Mouse (Mus musculus): ENCODE measurements around the gene Baz2b. TPM values are rescaled to one million over a fixed set of nuclear protein-coding genes. Genes with fewer than 3 reads are reported as not detected.

Gene Baz2b
- total RNA-seq, 2 experiments from 2014 or later = 64.2 to 67.9 TPM

- TF ChIP-seq CTCF (IDR thresholded peaks at IDR 0.05) = no peak
Measured at GRCm38 (mm10) chr2:60217620-60218019, 8.0 kb upstream of the Baz2b start.

GRCm38 (mm10) chr2:60216547-60217153 lies 7.0 kb upstream of the Baz2b start:
- no peak for TF ChIP-seq CTCF (IDR thresholded peaks at IDR 0.05)
- DNase-seq (ENCODE audit: extremely low spot score in 1 of 2, low spot score in 2 of 2) = no peak
- intact Hi-C loops (cut with DNase I) = loop anchor here (10.0 kb wide), 2 partner anchors 198 to 682 kb away; no protein-coding TSS in a partner anchor
- Histone ChIP-seq H3K27ac (no peak overlapping the region), H3K4me3 (no peak overlapping the region)

More at GRCm38 (mm10) chr2:60217620-60218019, 8.0 kb upstream of the Baz2b start:
- no peak overlapping the region for H3K4me3 ChIP-seq
- intact Hi-C loops (cut with DNase I) = loop anchor here (10.0 kb wide), 2 partner anchors 197 to 683 kb away; no protein-coding TSS in a partner anchor
- no peak overlapping the region for H3K27ac ChIP-seq
- no peak for DNase-seq (ENCODE audit: extremely low spot score in 1 of 2, low spot score in 2 of 2)

- H3K27ac ChIP-seq = no peak overlapping the region
- no peak for DNase-seq (ENCODE audit: extremely low spot score in 1 of 2, low spot score in 2 of 2)
- TF ChIP-seq CTCF (IDR thresholded peaks at IDR 0.05) = no peak
- intact Hi-C loops (cut with DNase I) = loop anchor here (5.0 to 10.0 kb wide), 3 partner anchors 33 to 680 kb away; no protein-coding TSS in a partner anchor
- H3K4me3 ChIP-seq = no peak overlapping the region
Measured at GRCm38 (mm10) chr2:60214683-60215082, 5.0 kb upstream of the Baz2b start.

GRCm38 (mm10) chr2:60212488-60212887 lies 2.8 kb upstream of the Baz2b start:
- no peak overlapping the region for H3K27ac ChIP-seq
- H3K4me3 ChIP-seq = no peak overlapping the region
- intact Hi-C loops (cut with DNase I) = loop anchor here (5.0 to 10.0 kb wide), 3 partner anchors 35 to 678 kb away; no protein-coding TSS in a partner anchor

GRCm38 (mm10) chr2:60210821-60211220 lies 1.2 kb upstream of the Baz2b start:
- H3K27ac ChIP-seq = peak overlapping the region; percentile 95; the same call in 1 of the 2 replicates
- no peak for DNase-seq (ENCODE audit: extremely low spot score in 1 of 2, low spot score in 2 of 2)
- H3K4me3 ChIP-seq = peak overlapping the region; percentile 85
- TF ChIP-seq CTCF (IDR thresholded peaks at IDR 0.05) = no peak
- intact Hi-C loops (cut with DNase I) = loop anchor here (2.0 to 10.0 kb wide), 4 partner anchors 36 to 676 kb away; partner anchors contain the start of gene Cd302

More at GRCm38 (mm10) chr2:60212488-60212887, 2.8 kb upstream of the Baz2b start:
- TF ChIP-seq CTCF (IDR thresholded peaks at IDR 0.05) = no peak
- DNase-seq (ENCODE audit: extremely low spot score in 1 of 2, low spot score in 2 of 2) = no peak

- DNase-seq (ENCODE audit: extremely low spot score in 1 of 2, low spot score in 2 of 2) = peak in 1 of 2 experiments; percentile 52
- intact Hi-C loops (cut with DNase I) = loop anchor here (2.0 to 5.0 kb wide), 2 partner anchors 84 to 172 kb away; no protein-coding TSS in a partner anchor
- H3K27ac ChIP-seq = peak overlapping the region; percentile 85
- H3K4me3 ChIP-seq = peak overlapping the region; percentile 85
- no peak for TF ChIP-seq CTCF (IDR thresholded peaks at IDR 0.05)
Measured at GRCm38 (mm10) chr2:60209122-60209611, 472 bp downstream of the Baz2b start.

- TF ChIP-seq CTCF (IDR thresholded peaks at IDR 0.05) = no peak
- no peak overlapping the region for H3K4me3 ChIP-seq
- no peak overlapping the region for H3K27ac ChIP-seq
- no peak for DNase-seq (ENCODE audit: extremely low spot score in 1 of 2, low spot score in 2 of 2)
- intact Hi-C loops (cut with DNase I) = loop anchor here (5.0 kb wide), 1 partner anchor 168 kb away; no protein-coding TSS in a partner anchor
Measured at GRCm38 (mm10) chr2:60205795-60206194, 3.8 kb downstream of the Baz2b start.

GRCm38 (mm10) chr2:60204162-60204561 lies 5.5 kb downstream of the Baz2b start:
- no peak for DNase-seq (ENCODE audit: extremely low spot score in 1 of 2, low spot score in 2 of 2)
- no peak overlapping the region for H3K4me3 ChIP-seq
- intact Hi-C loops (cut with DNase I) = no loop called here
- TF ChIP-seq CTCF (IDR thresholded peaks at IDR 0.05) = no peak
- H3K27ac ChIP-seq = no peak overlapping the region

GRCm38 (mm10) chr2:60203733-60204132 lies 5.9 kb downstream of the Baz2b start:
- Histone ChIP-seq H3K27ac (no peak overlapping the region), H3K4me3 (no peak overlapping the region)
- no peak for DNase-seq (ENCODE audit: extremely low spot score in 1 of 2, low spot score in 2 of 2)
- intact Hi-C loops (cut with DNase I) = no loop called here
- no peak for TF ChIP-seq CTCF (IDR thresholded peaks at IDR 0.05)

GRCm38 (mm10) chr2:60202900-60203530 lies 6.6 kb downstream of the Baz2b start:
- no peak for TF ChIP-seq CTCF (IDR thresholded peaks at IDR 0.05)
- intact Hi-C loops (cut with DNase I) = no loop called here
- H3K27ac ChIP-seq = no peak overlapping the region
- no peak for DNase-seq (ENCODE audit: extremely low spot score in 1 of 2, low spot score in 2 of 2)
- H3K4me3 ChIP-seq = no peak overlapping the region

GRCm38 (mm10) chr2:60200667-60201066 lies 9.0 kb downstream of the Baz2b start:
- intact Hi-C loops (cut with DNase I) = no loop called here
- Histone ChIP-seq H3K4me3 (no peak overlapping the region), H3K27ac (no peak overlapping the region)
- DNase-seq (ENCODE audit: extremely low spot score in 1 of 2, low spot score in 2 of 2) = peak in 1 of 2 experiments; percentile 25
- TF ChIP-seq CTCF (IDR thresholded peaks at IDR 0.05) = peak; percentile 63

- TF ChIP-seq CTCF (IDR thresholded peaks at IDR 0.05) = no peak
- no peak overlapping the region for H3K27ac ChIP-seq
- H3K4me3 ChIP-seq = no peak overlapping the region
- no peak for DNase-seq (ENCODE audit: extremely low spot score in 1 of 2, low spot score in 2 of 2)
- intact Hi-C loops (cut with DNase I) = no loop called here
Measured at GRCm38 (mm10) chr2:60200051-60200562, 9.5 kb downstream of the Baz2b start.
